Mouse (Mus musculus) CH12F3 (cell line): Measurements from ENCODE around the gene Gins2.

Experiments
- in situ Hi-C: fragments of 300-500 bp; cut with MboI; formaldehyde crosslinking; loops from 2 replicates; pipeline ENCODE4 v1.14.3; 2020; ENCODE audit warnings: low sequenced_read_pairs

The Gins2 gene

DNA sequence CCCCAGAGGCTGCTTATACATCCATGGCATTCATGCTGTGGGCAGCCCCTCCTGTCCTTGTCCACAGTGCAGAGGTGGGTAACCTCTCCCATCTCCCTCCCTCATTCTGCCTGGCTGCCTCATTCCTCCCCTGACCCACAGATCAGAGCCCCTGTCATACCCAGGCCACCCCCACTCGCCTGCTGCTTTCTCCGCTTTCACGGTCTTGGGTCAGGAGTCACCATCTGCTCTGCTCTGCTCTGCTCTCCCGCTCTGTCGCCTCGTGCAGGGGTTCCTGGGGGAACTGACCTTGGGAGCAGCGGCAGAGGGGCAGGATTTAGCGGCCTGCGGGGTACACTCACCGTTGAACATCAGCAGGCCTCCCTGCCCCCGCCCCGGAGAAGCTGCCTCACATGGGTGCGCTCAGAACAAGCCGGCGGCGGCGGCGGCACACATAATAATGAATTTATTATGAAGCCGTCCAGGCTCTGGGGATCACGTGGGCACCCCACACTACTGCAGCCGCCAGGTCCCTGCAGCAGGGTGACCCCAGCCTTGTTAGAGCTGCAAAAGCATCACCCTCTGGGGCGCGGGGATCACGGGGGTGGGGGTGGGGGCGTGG, 39.7 kb downstream of the Gins2 start:
- in situ Hi-C loops, result no loop called here

- in situ Hi-C loops, result no loop called here
Measured at GRCm38 (mm10) chr8:120548313-120548761, 40.8 kb downstream of the Gins2 start.

DNA sequence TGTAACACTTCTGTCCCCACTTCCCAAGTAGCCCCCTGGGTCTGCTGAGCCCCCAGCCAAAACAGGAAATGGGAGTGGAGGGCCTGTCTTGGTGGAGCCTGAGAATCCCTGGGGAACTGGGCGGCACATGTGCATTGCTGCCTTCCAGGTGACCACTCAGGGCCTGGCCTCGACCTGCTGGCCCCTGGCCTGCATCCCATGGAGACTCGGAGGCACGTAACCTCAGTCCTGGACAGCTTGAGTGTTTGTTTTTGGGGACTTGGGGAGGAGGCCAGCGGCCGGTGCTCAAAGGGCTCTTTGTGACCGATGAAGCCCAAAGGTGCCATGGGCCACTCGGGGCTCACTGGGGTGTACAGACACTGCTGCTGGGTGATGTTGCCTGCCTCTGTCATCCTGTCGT, 41.5 kb downstream of the Gins2 start:
- in situ Hi-C loops, result no loop called here

GRCm38 (mm10) chr8:120544155-120544554, 44.9 kb downstream of the Gins2 start:
- in situ Hi-C loops, result no loop called here

DNA sequence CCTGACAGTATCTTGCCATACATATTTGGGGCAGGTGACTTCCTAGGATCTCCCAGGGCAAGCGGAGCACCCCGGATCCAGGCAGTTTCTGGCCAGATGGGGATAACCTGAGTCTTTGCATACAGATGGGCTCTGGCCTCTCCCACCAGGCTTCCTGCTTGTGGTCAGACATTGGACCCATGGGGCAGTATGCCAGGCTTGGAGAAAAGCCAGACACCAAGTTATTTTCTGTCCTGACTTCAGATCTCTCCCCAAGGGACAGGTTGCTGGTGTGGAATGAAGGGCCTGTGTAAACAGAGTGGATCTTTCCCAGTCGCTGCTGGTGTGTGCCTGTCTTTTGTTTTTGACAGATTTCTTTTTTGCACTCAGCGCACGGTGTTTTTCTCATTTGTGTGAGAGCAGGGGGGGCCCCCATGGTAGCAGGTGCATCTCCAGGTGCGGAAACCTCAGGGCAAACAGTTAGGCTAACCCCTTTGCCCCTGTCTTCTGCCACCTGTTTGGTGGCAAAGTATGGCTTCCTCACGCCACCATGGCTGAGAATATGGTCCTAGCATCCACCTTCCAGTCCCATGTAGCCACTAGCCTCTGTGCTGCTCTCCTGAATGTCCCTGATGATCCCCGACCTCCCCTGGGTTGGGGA, 45.6 kb downstream of the Gins2 start:
- in situ Hi-C loops, result no loop called here

GRCm38 (mm10) chr8:120542995-120543394, 46.1 kb downstream of the Gins2 start:
- in situ Hi-C loops, result no loop called here

- in situ Hi-C loops, result no loop called here
Measured at GRCm38 (mm10) chr8:120539775-120540625, 49.1 kb downstream of the Gins2 start.

DNA sequence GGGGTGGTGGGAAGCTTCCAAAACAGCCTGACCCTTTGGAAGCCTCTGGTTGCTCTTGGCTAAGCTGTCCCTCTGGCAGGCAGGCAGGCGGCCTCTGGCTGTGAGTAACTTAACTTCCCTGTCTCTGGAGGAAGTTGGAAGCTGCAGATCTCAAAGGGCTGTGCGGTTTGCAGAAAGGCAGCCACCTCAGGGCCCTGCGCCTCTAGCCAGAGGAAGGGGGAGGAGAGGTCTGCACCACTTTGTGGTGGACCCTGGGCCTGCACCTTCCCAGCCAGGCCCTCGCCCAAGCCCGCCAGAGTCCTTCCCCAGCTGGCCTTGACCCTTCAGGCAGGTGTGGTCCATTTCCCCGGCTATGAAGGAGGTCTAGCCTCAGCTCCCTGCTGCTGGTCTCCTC, 49.7 kb downstream of the Gins2 start:
- in situ Hi-C loops, result no loop called here

DNA sequence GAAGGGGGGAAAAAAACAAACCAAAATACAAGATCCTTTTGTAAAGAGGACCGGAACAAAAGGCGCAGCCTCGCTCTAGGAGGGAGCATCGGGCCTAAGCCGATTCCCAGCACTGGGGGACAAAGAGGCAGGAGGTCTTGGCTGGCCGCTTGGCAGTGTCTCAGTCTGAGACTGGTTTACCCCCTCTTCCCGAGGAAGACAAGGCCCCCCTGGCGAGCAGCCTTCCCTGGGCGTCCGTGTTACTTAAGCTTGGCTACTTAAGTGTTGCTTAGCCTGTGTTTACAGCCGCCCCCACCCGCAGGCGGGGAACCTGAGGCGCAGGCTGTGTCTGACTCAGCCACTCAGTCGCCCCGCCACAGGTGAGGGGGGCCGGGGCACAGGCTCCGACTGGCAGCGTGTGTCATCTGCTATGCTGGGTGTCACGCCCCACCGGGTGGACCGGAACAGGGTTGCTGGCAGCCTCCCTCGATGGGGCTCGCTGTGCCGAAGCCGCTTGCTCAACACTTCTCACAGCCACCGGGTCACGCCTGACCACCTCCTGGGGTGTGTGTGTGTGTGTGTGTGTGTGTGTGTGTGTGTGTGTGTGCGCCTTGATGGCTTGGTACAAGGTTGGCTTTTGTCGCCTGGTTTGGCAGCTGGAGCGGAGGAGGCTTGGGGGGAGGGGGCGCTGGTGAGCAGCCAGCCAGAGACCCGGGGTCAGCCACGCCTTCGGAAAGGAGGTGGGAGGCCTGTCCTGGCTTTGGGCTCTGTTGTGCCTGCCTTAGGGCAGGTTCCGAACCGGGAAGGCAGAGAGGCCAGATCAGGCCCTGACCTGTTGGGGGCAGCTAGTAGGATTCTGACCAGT, 50.5 kb downstream of the Gins2 start:
- in situ Hi-C loops, result no loop called here

DNA sequence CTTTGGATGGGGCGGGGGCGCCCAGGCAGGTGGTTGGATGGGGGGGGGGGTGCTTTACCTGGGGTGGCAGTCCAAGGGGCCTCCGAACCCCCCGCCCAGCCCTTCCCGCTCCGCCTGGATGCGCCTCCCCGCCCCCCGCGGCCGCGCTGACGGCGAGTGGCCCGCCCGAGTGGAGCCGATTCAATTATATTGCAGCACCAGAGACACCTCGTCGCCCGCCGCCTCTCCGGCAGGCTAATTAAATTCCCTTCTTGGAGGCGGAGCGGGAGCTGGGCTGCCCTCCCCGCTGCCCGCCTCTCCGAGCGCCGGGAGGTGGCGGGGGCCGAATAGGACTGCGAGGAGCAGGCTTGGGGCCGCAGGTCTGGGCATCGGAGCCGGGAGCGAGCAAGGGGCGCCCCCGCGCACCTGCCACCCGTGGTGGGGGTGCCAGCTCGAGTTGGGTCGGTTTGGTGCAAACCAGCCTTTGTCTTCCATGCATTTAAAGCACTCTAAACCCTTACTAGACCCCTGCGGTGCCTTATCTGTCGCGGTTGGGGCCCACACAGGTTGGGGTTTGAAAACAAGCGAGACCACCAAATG, 51.2 kb downstream of the Gins2 start:
- in situ Hi-C loops, result no loop called here

DNA sequence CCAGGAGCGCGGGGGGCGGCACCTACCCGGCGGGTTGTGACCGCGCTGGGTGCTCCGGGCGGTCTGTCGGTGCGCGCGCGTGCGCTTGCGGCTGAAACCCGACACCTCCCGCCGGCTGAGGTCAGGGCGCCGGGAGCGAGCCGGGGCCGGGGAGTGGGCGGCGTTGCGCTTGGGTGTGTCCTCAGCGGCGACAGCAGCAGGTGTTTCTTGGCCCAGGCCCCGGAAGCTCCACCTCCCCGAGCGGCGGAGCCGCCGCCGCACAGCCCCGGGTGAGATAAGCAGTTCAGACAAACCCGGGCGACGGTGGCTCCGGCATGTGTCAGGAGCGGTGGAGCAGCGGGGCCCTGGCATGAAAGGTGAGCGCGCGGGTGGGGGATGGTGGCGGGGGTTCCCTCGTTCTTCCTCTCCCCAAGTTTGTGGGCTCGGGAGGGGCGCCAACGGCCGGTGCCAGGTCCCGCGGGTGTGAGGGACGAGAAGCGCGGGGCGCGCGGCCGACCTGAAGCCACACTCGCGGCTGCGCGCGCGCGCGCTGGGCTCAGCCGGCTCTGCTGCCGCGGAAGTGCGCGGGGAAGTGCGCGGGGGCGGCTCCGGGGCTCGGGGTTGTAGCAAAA, 51.8 kb downstream of the Gins2 start:
- in situ Hi-C loops, result no loop called here

DNA sequence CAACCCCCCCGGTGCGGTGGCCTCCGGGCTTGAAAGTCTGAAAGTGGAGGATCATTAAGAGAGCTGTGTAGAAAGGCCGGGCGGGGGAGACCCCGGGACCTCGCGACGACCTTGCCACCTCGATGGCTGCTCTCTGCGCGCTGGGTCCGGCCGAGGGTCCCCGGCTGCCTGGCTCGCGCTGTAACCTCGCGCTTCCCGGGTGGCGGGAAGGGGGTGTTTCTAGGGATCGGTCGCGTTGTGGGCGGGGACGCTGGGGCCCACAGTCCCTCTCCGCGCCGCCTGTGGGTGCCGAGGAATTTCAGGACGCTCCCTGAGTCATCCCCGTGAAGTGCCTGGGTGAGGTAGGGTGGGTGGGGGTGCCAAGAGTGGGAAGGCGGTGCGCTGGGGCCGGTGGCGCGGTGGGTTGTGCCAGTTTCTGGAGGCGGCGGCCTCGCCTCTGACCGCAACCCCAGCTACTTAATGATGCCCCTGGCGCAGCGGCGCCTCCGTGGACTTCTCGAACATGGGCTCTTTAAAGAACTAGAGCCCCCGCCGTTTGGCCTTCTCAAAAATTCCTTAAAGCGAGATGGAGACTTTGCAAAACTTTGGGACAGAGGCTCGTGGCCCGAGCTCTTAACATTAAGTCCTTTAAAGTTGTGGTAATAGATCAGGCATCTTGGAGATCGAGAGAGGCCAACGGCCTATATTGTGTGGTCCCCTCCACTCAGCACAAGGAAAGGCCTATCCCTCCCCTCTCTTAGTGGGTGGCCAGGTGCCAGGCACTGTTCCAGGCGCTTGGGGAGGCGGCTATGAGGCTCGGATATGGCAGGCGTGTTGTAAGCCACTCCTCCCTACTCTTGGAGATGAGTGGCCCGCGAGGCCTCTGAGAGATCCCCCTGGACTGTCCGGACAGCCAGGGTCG, 52.5 kb downstream of the Gins2 start:
- in situ Hi-C loops, result no loop called here

GRCm38 (mm10) chr8:120535452-120536305, 53.4 kb downstream of the Gins2 start:
- in situ Hi-C loops, result no loop called here

GRCm38 (mm10) chr8:120534504-120535368, 54.4 kb downstream of the Gins2 start:
- in situ Hi-C loops, result no loop called here

GRCm38 (mm10) chr8:120534080-120534479, 55.0 kb downstream of the Gins2 start:
- in situ Hi-C loops, result no loop called here

GRCm38 (mm10) chr8:120533380-120533779, 55.7 kb downstream of the Gins2 start:
- in situ Hi-C loops, result no loop called here

- in situ Hi-C loops, result no loop called here
Measured at GRCm38 (mm10) chr8:120532517-120533215, 56.4 kb downstream of the Gins2 start.
